Mouse (Mus musculus) small intestine, adult 2 months (tissue): ENCODE measurements around the gene Bicral.

ENCODE experiments used
- CTCF ChIP-seq: fragments of 200-500 bp; IDR thresholded peaks from 2 replicates; pipeline ENCODE4 v1.5.1; 2012; ENCODE audit warnings: low read depth, mild to moderate bottlenecking, control low read depth, inconsistent platforms, low read length, moderate library complexity, mixed read lengths; ENCODE audit not compliant: insufficient replicate concordance, insufficient read length; ENCODE audit errors: extremely low read depth
- POLR2A ChIP-seq: fragments of 200-500 bp; IDR thresholded peaks from 2 replicates; pipeline ENCODE4 v1.6.1; 2012; ENCODE audit warnings: low read depth, mild to moderate bottlenecking, control low read depth, inconsistent platforms, low read length, moderate library complexity

DNA sequence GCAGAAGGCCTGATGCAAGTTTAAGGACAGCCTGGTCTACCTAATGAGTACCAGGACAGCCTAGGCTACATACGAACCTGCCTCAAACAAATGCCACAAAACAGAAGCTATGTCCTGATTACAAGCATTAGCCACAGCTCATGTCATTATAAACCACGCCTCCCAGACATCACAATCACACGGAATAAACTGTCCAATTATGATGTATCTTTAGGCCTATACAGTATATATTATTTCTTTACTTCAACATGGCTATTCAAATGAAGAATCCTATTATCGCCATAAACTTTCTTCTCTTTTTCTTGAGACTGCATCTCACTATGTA lies 25.3 kb downstream of the Bicral start:
- TF ChIP-seq CTCF, result no peak
- TF ChIP-seq POLR2A, result no peak
